Mouse (Mus musculus) testis, adult 2 months (tissue): Measurements from ENCODE around the gene Cnfn.
"Not testable (repeated sequence)": the region's sequence is repeated elsewhere in the genome, so short reads cannot be mapped to it uniquely, and the experiment has no call there.

Experiments used
- CTCF ChIP-seq: fragments of 200-500 bp; IDR thresholded peaks from 2 replicates; pipeline ENCODE4 v1.5.1; 2012; ENCODE audit warnings: low read depth, mild to moderate bottlenecking, inconsistent platforms, low read length, moderate library complexity; ENCODE audit not compliant: control insufficient read depth, insufficient read depth, insufficient replicate concordance
- POLR2A ChIP-seq: fragments of 200-500 bp; IDR thresholded peaks from 2 replicates; pipeline ENCODE4 v1.6.1; 2012; ENCODE audit warnings: low read depth, mild to moderate bottlenecking, inconsistent platforms, low read length, moderate library complexity; ENCODE audit not compliant: control insufficient read depth

GRCm38 (mm10) chr7:25325431-25325830, 44.1 kb downstream of the Cnfn start:
- not testable (repeated sequence) for TF ChIP-seq CTCF, POLR2A
